Mouse (Mus musculus) embryo, embryonic 11 days (tissue): ENCODE results near the gene Grik4.

Experiments
- DNase-seq: peaks from one replicate; pipeline ENCODE4 v3.0.0-alpha.2; 2015

The Grik4 gene

GRCm38 (mm10) chr9:42898091-42898591 is 46.2 kb downstream of the Grik4 start:
- DNase-seq: peak; percentile 66

- DNase-seq: peak; percentile 78
Observed at GRCm38 (mm10) chr9:42897361-42898051, 46.8 kb downstream of the Grik4 start.

- DNase-seq: peak; percentile 57
Observed at GRCm38 (mm10) chr9:42896421-42897210, 47.7 kb downstream of the Grik4 start.

GRCm38 (mm10) chr9:42892765-42893164 is 51.5 kb downstream of the Grik4 start:
- DNase-seq: no peak

- no peak for DNase-seq
Observed at GRCm38 (mm10) chr9:42887930-42888329, 56.4 kb downstream of the Grik4 start.

- peak; percentile 54 for DNase-seq
Observed at GRCm38 (mm10) chr9:42886112-42886766, 58.1 kb downstream of the Grik4 start.

GRCm38 (mm10) chr9:42885566-42885965 is 58.7 kb downstream of the Grik4 start:
- DNase-seq: no peak

GRCm38 (mm10) chr9:42885123-42885522 is 59.2 kb downstream of the Grik4 start:
- no peak for DNase-seq

GRCm38 (mm10) chr9:42883006-42883759 is 61.1 kb downstream of the Grik4 start:
- DNase-seq: no peak

- no peak for DNase-seq
Observed at GRCm38 (mm10) chr9:42882313-42882712, 62.0 kb downstream of the Grik4 start.

- no peak for DNase-seq
Observed at GRCm38 (mm10) chr9:42881040-42881439, 63.3 kb downstream of the Grik4 start.

- no peak for DNase-seq
Observed at GRCm38 (mm10) chr9:42878401-42878800, 65.9 kb downstream of the Grik4 start.

- no peak for DNase-seq
Observed at GRCm38 (mm10) chr9:42872885-42873284, 71.4 kb downstream of the Grik4 start.

GRCm38 (mm10) chr9:42871681-42872080 is 72.6 kb downstream of the Grik4 start:
- no peak for DNase-seq

- no peak for DNase-seq
Observed at GRCm38 (mm10) chr9:42870257-42870656, 74.0 kb downstream of the Grik4 start.

- DNase-seq: no peak
Observed at GRCm38 (mm10) chr9:42868508-42868907, 75.8 kb downstream of the Grik4 start.

- DNase-seq: no peak
Observed at GRCm38 (mm10) chr9:42866650-42867049, 77.6 kb downstream of the Grik4 start.

- peak; percentile 59 for DNase-seq
Observed at GRCm38 (mm10) chr9:42865036-42865829, 79.1 kb downstream of the Grik4 start.

- DNase-seq: no peak
Observed at GRCm38 (mm10) chr9:42863360-42863759, 80.9 kb downstream of the Grik4 start.

- no peak for DNase-seq
Observed at GRCm38 (mm10) chr9:42861711-42862110, 82.6 kb downstream of the Grik4 start.

GRCm38 (mm10) chr9:42861238-42861637 is 83.1 kb downstream of the Grik4 start:
- DNase-seq: no peak
